Mouse (Mus musculus): ENCODE data around the gene Zmynd15.

DNA sequence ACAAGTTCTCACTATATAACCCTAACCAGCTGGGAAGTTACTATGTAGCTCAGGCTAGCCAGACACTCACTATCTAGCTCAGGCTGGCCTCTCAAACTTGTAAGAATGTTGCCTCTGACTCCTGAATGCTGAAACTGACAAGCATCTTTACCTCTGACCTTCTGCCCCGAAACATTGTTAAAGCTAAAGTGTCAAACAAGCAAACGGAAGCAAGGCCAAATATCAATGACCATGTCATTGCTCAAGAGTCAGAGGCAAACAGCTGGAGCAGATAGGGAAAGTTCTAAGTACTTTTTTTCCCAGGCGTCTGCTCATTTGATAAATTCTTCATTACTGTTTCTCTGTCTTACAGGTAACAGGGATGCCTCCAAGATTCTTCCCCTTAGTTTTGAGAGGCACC is 42.8 kb downstream of the Zmynd15 start:
- no peak for TF ChIP-seq CTCF (conservative IDR thresholded peaks at IDR 0.05; ENCODE audit: insufficient read depth, insufficient read length, low read depth, low read length)
- TF ChIP-seq POLR2A (IDR thresholded peaks at IDR 0.05; ENCODE audit: low read depth, low read length): no peak

Data from kidney, adult 2 months (tissue).